Mouse (Mus musculus) thymus, adult 2 months (tissue): ENCODE measurements at regions not wholly inside any gene's neighbourhood (a gene's known extent, or its start where the extent isn't known, plus 50 kb on each side); places are given as distances from the start of the nearest gene placed in this dataset.

Source experiments
- CTCF ChIP-seq: fragments of 200-500 bp; IDR thresholded peaks from 2 replicates; pipeline ENCODE4 v1.5.1; 2012; ENCODE audit warnings: mild to moderate bottlenecking, control low read depth, low read length, moderate library complexity, borderline replicate concordance; ENCODE audit not compliant: control insufficient read depth, poor library complexity, insufficient read depth; ENCODE audit errors: extremely low read depth
- POLR2A ChIP-seq: fragments of 200-500 bp; IDR thresholded peaks from 2 replicates; pipeline ENCODE4 v1.6.1; 2012; ENCODE audit warnings: mild to moderate bottlenecking, low read length, control low read depth, moderate library complexity; ENCODE audit not compliant: control insufficient read depth, poor library complexity, insufficient read depth; ENCODE audit errors: extremely low read depth

DNA sequence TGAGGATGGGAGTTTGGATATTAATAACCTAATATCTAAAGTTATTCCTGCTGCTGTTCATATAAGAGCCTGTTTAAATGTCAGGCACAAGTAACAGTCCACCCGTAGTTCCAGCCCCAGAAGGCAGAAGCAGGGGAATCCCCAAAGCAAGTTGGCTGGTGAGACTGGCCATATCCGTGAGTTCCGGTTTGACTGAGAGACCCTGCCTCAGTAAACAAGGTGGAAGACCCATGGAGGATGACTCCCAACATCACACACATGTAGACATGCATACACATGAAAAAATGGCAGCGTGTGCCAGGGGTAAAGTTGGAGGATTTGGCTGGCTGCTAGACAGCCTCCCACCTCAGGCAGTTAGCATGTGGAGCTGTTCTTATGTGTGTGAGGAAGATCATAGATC lies 117.1 kb downstream of the 1810010D01Rik start:
- no peak for TF ChIP-seq POLR2A
- TF ChIP-seq CTCF: no peak
